Mouse (Mus musculus): Measurements from ENCODE around the gene Phlpp2. TPM values are rescaled to one million over a fixed set of nuclear protein-coding genes. Genes with fewer than 3 reads are reported as not detected.
"Not testable (repeated sequence)": the region's sequence is repeated elsewhere in the genome, so short reads cannot be mapped to it uniquely, and the experiment has no call there.

Phlpp2 gene
- polyA plus RNA-seq, 1 experiment from 2014 or later: 4.0 TPM

DNA sequence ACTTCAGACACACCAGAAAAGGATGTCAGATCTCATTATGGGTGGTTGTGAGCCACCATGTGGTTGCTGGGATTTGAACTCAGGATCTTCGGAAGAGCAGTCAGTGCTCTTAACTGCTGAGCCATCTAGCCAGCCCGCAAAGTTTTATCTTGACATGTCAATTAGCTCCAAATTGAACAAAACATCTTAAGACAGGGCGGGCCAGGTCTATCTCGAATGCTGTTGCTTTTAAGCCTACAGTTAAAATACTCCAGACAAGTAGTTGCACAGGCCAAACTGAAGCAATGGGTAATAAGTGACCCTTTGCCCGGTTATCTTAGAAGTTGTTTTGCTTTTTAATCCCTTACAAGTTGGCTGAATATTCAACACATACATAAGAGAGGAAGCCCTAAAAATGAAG, 1.7 kb upstream of the Phlpp2 start:
- Histone ChIP-seq H3K9ac (replicated peaks) (no peak overlapping the region), H3K27me3 (no peaks in the 10 kb centered on the region), H3K4me2 (no peak overlapping the region), H3K4me3 (replicated peaks) (no peak overlapping the region), H3K4me1 (replicated peaks) (0 out of 2 replicates have a peak, but pooled peaks cover 13% of the 10 kb centered on the region), H3K36me3 (peaks cover 24% of the 10 kb centered on the region; the same call in 1 of the 2 replicates), H3K27ac (no peak overlapping the region), H3K9me3 (no peaks in the 10 kb centered on the region)
- no peak for ATAC-seq (ENCODE audit: insufficient number of reproducible peaks, insufficient read depth, low FRiP score, low TSS enrichment, low read depth)
- WGBS: 90% methylated on average over 5 of the region's 5 CpGs

DNA sequence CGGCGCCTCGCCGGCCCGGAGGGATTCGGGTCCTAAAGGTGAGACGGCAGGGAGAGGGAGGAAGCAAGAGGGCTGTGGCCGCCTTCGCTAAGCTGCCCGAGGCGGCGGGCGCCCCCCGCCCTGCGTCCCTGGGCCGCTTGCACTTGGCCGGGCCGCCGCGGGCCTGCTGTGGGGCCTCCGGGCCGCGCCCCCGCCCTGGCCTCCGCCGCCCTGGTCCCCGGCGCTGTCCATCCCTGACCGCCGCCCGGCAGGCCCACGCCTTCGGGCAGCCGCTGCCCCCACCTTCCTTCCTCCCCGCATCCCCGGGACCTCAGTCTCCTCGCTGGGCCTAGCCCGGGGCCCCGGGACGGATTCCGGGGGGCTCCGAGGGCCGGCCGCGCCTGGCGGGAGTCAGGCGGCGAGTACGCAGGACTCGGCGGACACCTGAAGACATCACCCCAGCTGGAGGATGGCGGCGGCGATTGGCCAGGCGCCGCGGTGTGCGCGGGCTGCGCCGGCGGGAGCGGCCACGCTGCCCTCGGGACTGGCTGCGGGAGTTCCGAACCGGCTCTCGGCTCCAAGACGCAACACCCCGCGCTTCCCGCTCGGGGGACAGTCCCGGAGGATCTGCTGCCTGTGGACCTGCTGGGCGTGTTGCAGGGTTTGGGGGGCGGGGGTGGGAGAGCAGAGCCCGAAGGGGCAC, 479 bp downstream of the Phlpp2 start:
- Histone ChIP-seq H3K4me2 (peak overlapping the region; percentile 80), H3K4me3 (replicated peaks) (peak overlapping the region; percentile 99), H3K27me3 (no peaks in the 10 kb centered on the region), H3K27ac (peak overlapping the region; percentile 96), H3K4me1 (replicated peaks) (0 out of 2 replicates have a peak, but pooled peaks cover 13% of the 10 kb centered on the region), H3K9ac (replicated peaks) (peak overlapping the region; percentile 97), H3K36me3 (peaks cover 10% of the 10 kb centered on the region), H3K9me3 (no peaks in the 10 kb centered on the region)
- ATAC-seq (ENCODE audit: insufficient number of reproducible peaks, insufficient read depth, low FRiP score, low TSS enrichment, low read depth): peak; percentile 82; the same call in 1 of the 2 replicates
- under 1% methylated on average over 59 of the region's 78 CpGs for WGBS

DNA sequence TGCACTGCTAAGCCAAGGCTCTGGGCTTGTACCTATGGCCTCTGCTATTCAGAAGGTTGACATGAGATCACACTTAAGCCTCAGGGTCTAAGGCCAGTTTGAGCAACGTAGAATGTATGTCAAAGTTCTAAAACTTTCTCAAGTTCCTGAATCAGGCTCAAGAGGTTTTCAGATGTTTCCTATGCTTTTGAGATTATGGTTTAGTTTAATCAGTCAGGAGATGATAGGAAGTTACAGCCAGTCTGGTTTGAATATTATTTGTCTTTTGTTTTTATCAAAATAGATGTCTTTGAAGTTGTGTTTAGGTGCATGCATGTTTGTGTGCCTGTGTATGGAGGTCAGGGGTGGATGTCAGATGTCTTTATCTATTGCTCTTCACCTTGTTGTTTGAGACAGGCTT, 2.7 kb downstream of the Phlpp2 start:
- no peaks in the 10 kb centered on the region for H3K27me3 ChIP-seq
- H3K4me3 ChIP-seq (replicated peaks): no peak overlapping the region
- H3K36me3 ChIP-seq: peaks cover 5% of the 10 kb centered on the region
- ATAC-seq (ENCODE audit: insufficient number of reproducible peaks, insufficient read depth, low FRiP score, low TSS enrichment, low read depth): no peak
- H3K27ac ChIP-seq: no peak overlapping the region
- no peak overlapping the region for H3K4me2 ChIP-seq
- H3K9me3 ChIP-seq: no peaks in the 10 kb centered on the region
- WGBS: 87% methylated on average over 1 of the region's 1 CpGs
- H3K4me1 ChIP-seq (replicated peaks): 0 out of 2 replicates have a peak, but pooled peaks cover 13% of the 10 kb centered on the region
- H3K9ac ChIP-seq (replicated peaks): no peak overlapping the region

DNA sequence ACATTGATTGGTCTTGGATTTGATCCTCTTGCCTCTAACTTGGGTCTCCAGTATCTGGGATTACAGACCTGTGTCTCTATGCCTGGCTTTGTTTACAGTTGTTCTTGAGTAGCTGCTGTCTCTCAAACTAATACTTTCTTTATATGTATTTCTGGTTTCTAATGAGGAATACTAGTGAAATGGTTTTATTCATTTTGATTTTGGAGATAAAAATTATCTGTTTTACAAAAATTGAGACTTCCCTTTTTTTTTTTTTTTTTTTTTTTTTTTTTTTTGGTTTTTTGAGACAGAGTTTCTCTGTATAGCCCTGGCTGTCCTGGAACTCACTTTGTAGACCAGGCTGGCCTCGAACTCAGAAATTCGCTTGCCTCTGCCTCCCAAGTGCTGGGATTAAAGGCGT, 5.5 kb downstream of the Phlpp2 start:
- WGBS: 77% methylated on average over 3 of the region's 3 CpGs
- H3K36me3 ChIP-seq: peaks cover 29% of the 10 kb centered on the region
- not testable (repeated sequence) for ATAC-seq (ENCODE audit: insufficient number of reproducible peaks, insufficient read depth, low FRiP score, low TSS enrichment, low read depth)

DNA sequence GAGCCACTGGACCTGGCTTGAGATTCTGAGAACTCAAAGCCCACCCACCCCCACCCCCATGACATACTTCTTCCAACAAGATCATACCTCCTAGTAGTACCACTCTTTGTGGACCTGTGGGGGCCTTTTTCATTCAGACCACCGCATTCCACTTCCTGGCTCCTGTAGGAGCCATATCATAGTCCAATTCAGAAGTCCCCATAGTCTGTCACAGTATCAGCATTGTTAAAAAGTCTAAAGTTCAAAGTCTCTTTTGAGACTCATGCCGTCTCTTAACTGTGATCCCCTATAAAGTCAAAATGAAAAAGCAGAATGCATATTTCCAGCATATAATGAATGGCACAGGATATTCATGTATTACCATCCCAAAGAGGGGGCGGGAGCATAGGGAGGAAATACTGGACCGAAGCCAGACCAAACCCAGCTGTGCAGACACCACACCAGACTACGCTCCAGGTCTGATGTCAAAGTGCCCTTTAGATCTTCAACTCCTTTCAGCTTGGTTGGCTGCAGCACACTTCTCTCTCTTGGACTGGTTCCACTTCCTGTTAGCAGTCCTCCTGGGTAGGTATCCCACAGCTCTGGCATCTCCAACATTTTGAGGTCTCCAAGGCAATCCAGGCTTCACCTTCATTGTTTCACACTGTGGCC, 11.8 kb downstream of the Phlpp2 start:
- no peaks in the 10 kb centered on the region for H3K9me3 ChIP-seq
- no peaks in the 10 kb centered on the region for H3K27me3 ChIP-seq
- H3K9ac ChIP-seq (replicated peaks): no peak overlapping the region
- H3K4me3 ChIP-seq (replicated peaks): no peak overlapping the region
- ATAC-seq (ENCODE audit: insufficient number of reproducible peaks, insufficient read depth, low FRiP score, low TSS enrichment, low read depth): no peak
- no peak overlapping the region for H3K27ac ChIP-seq
- H3K4me2 ChIP-seq: no peak overlapping the region
- H3K36me3 ChIP-seq: peaks cover 64% of the 10 kb centered on the region
- no peaks in the 10 kb centered on the region for H3K4me1 ChIP-seq (replicated peaks)
- WGBS: 94% methylated on average over 5 of the region's 5 CpGs

More for the DNA sequence above, 5.5 kb downstream of the Phlpp2 start:
- H3K4me3 ChIP-seq (replicated peaks); H3K27ac ChIP-seq; H3K4me2 ChIP-seq; H3K4me1 ChIP-seq (replicated peaks); H3K9ac ChIP-seq (replicated peaks); H3K27me3 ChIP-seq; H3K9me3 ChIP-seq: not testable (repeated sequence)

DNA sequence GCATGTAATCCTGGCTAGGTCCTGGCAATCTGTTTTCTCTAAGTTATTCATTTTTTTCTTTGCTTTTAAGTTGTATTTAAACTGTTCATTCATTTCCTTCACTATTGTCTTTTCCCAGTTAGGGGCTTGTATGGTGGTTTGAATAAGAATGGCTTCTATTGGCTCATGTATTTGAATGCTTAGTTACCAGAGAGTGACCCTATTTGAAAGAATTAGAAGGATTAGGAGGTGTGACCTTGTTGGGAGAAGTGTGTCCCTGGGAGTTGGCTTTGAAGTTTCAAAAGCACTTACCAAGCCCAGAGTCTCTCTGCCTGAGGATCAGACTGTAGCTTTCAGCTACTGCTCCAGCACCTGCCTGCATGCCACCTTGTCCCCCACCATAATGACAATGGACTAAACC, 17.0 kb downstream of the Phlpp2 start:
- peaks cover 64% of the 10 kb centered on the region for H3K36me3 ChIP-seq

DNA sequence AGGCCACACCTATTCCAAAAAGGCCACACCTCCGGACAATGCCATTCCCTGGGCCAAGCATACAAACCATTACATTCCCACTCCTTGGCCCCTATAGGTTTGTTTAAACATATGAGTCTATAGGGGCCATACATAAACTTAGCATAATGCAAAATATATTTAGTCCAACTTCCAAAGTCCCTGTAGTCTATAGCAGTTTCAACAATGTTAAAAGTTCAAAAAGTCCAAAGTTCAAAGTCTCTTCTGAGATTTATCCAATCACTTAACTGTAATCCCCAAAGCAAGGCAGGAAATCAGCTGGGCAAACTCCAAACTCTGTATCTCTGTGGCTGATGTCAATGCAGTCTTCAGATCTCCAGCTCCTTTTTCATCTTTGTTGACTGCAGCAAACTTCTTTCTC, 20.9 kb downstream of the Phlpp2 start:
- no peak for ATAC-seq (ENCODE audit: insufficient number of reproducible peaks, insufficient read depth, low FRiP score, low TSS enrichment, low read depth)
- H3K27me3 ChIP-seq: no peaks in the 10 kb centered on the region
- no peak overlapping the region for H3K4me2 ChIP-seq
- 86% methylated on average over 1 of the region's 1 CpGs for WGBS
- H3K36me3 ChIP-seq: peaks cover 55% of the 10 kb centered on the region
- H3K9ac ChIP-seq (replicated peaks): no peak overlapping the region
- H3K9me3 ChIP-seq: 0 out of 2 replicates have a peak, but pooled peaks cover 5% of the 10 kb centered on the region
- no peak overlapping the region for H3K4me3 ChIP-seq (replicated peaks)
- no peaks in the 10 kb centered on the region for H3K4me1 ChIP-seq (replicated peaks)
- no peak overlapping the region for H3K27ac ChIP-seq

More for the DNA sequence above, 17.0 kb downstream of the Phlpp2 start:
- Histone ChIP-seq H3K4me1 (replicated peaks) (no peaks in the 10 kb centered on the region), H3K9ac (replicated peaks) (no peak overlapping the region), H3K4me2 (no peak overlapping the region), H3K27ac (no peak overlapping the region), H3K27me3 (no peaks in the 10 kb centered on the region), H3K4me3 (replicated peaks) (no peak overlapping the region), H3K9me3 (no peaks in the 10 kb centered on the region)
- no peak for ATAC-seq (ENCODE audit: insufficient number of reproducible peaks, insufficient read depth, low FRiP score, low TSS enrichment, low read depth)

DNA sequence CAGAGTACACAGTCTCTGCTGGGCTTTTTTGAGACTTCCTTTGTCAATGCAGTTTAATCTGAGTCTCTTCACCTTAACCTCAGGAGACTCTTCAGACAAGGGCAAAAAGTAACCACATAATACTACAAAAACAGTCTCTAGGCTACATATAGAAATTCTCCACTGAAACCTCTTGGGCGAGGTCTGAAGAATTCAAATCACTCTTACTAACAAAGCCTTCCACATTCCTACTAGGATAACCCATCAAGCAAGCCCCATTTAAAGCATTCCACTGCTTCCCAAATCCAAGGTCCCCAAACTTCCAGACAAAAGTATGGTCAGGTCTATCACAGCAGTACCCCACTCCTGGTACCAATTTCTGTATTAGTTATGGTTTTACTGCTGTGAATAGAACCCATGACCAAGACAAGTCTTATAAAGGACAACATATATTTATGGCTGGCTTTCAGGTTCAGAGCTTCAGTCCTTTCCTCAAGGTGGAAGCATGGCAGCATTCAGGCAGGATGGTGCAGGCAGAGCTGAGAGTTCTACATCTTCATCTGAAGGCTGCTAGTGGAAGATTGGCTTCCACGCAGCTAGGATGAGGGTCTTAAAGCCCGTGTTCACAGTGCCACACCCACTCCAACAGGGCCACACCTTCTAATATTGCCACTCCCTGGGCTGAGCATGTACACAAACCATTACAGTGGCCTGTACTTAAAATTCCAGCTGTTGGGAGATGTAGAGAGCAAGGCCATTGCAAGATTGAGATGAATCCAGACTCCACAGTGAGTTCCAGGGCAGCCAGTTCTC, 22.6 kb downstream of the Phlpp2 start:
- WGBS: 91% methylated on average over 3 of the region's 3 CpGs
- ATAC-seq (ENCODE audit: insufficient number of reproducible peaks, insufficient read depth, low FRiP score, low TSS enrichment, low read depth): no peak
- Histone ChIP-seq H3K27me3 (no peaks in the 10 kb centered on the region), H3K9me3 (0 out of 2 replicates have a peak, but pooled peaks cover 5% of the 10 kb centered on the region), H3K4me3 (replicated peaks) (no peak overlapping the region), H3K36me3 (peaks cover 53% of the 10 kb centered on the region), H3K4me2 (no peak overlapping the region), H3K4me1 (replicated peaks) (no peaks in the 10 kb centered on the region), H3K9ac (replicated peaks) (no peak overlapping the region), H3K27ac (no peak overlapping the region)

DNA sequence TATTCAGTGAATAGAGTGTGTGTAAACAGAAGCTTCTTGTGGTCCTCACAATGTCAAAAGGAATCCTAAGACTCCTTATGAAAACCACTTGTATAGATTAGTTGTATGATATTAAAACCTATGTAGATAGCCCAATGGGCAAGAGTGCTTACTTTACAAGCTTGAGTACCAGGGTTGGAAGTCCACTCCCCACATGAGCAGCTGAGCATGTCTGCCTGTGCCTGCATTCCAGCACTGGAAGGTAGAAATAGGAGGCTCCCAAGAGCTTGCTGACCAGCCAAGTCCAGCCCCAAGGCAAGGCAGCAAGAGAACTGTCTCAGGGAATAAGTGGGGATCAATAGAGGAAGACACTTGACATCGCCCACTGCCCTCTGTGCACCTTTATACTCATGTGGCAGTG, 26.3 kb downstream of the Phlpp2 start:
- no peak for ATAC-seq (ENCODE audit: insufficient number of reproducible peaks, insufficient read depth, low FRiP score, low TSS enrichment, low read depth)
- no peak overlapping the region for H3K27ac ChIP-seq
- WGBS: 95% methylated on average over 1 of the region's 1 CpGs
- H3K4me1 ChIP-seq (replicated peaks): no peaks in the 10 kb centered on the region
- H3K27me3 ChIP-seq: no peaks in the 10 kb centered on the region
- no peak overlapping the region for H3K4me2 ChIP-seq
- peaks cover 35% of the 10 kb centered on the region for H3K36me3 ChIP-seq
- no peak overlapping the region for H3K4me3 ChIP-seq (replicated peaks)
- H3K9me3 ChIP-seq: 0 out of 2 replicates have a peak, but pooled peaks cover 5% of the 10 kb centered on the region
- no peak overlapping the region for H3K9ac ChIP-seq (replicated peaks)

DNA sequence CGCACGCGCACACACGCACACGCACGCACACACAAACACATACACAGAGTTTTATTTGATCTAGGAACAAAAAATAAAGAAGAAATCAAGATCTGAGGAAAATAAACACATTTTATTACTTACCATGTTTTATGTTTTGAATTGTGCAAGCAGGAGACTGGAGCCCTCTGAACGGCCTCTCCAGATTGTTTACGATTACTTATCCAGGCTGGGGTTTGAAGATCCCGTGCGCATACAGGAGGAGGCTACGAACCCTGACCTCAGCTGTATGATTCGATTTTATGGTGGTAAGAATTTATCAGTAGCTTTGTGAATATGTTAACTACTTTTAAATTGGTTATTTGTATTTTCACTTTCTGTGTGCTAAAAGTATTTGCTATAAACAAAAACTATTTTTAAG, 27.0 kb downstream of the Phlpp2 start:
- ATAC-seq (ENCODE audit: insufficient number of reproducible peaks, insufficient read depth, low FRiP score, low TSS enrichment, low read depth): no peak
- no peak overlapping the region for H3K4me2 ChIP-seq
- 0 out of 2 replicates have a peak, but pooled peaks cover 5% of the 10 kb centered on the region for H3K9me3 ChIP-seq
- no peaks in the 10 kb centered on the region for H3K27me3 ChIP-seq
- H3K4me1 ChIP-seq (replicated peaks): no peaks in the 10 kb centered on the region
- 88% methylated on average over 12 of the region's 12 CpGs for WGBS
- H3K36me3 ChIP-seq: peaks cover 28% of the 10 kb centered on the region
- no peak overlapping the region for H3K9ac ChIP-seq (replicated peaks)
- H3K27ac ChIP-seq: no peak overlapping the region
- H3K4me3 ChIP-seq (replicated peaks): no peak overlapping the region

DNA sequence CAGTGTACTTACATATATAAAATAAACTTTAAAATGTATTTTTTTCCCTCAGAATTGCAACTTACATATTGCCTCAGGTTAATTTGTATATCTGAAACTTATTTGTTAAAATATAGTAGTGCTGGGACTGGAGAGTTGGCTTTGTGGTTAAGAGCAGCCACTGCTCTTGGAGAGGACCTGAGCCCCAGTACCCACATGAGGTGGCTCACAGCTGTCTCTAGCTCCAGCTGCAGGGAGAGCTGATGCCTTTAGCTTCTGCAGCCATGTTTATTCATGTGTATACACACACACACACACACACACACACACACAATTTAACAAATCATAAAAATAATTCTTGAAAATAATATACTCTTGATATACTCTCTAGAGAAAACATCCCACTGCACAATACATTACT, 34.0 kb downstream of the Phlpp2 start:
- ATAC-seq (ENCODE audit: insufficient number of reproducible peaks, insufficient read depth, low FRiP score, low TSS enrichment, low read depth): no peak
- Histone ChIP-seq H3K9ac (replicated peaks) (no peak overlapping the region), H3K4me3 (replicated peaks) (no peak overlapping the region), H3K27me3 (no peaks in the 10 kb centered on the region), H3K27ac (no peak overlapping the region), H3K4me1 (replicated peaks) (no peaks in the 10 kb centered on the region), H3K36me3 (peaks cover 34% of the 10 kb centered on the region), H3K9me3 (no peaks in the 10 kb centered on the region), H3K4me2 (no peak overlapping the region)

All from limb, embryonic 12.5 days (tissue).